Mouse (Mus musculus) common myeloid progenitor, adult 5-6 weeks (primary cell): Measurements from ENCODE around the gene Tead2. TPM values are rescaled to one million over a fixed set of nuclear protein-coding genes. Genes with fewer than 3 reads are reported as not detected.

ENCODE experiments used
- ATAC-seq: replicated peaks from 2 replicates; pipeline ENCODE4 v1.8.0; 2016; ENCODE audit warnings: low read depth, mild to moderate bottlenecking, moderate TSS enrichment, inconsistent platforms; ENCODE audit not compliant: poor library complexity, severe bottlenecking
- total RNA-seq: library from RNA; stranded (forward); fragments of 200-1000, 187-1606 nt; gene quantifications from 2 replicates; pipeline ENCODE4 v1.2.3, GENCODE M21; 2017

The Tead2 gene
- total RNA-seq, 1 experiment from 2014 or later = 0.55 TPM

DNA sequence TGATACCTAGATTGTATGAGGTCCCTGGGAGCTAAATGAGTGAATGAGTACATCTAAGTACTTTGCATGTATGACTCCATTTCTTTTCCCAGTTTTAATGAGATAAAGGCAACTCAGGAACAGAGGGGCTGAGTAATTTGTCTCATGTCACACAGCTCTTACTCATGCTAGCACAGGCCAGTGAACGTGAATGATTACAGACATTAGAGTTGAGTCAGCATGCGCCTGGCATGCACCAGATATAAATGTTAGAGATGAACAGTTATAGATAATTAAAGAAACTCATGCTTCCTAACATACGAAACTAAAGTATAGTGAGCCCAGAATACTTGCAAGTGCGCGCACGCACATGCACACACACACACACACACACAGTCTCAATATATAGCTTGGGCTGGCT lies 25.4 kb upstream of the Tead2 start:
- ATAC-seq = no peak

DNA sequence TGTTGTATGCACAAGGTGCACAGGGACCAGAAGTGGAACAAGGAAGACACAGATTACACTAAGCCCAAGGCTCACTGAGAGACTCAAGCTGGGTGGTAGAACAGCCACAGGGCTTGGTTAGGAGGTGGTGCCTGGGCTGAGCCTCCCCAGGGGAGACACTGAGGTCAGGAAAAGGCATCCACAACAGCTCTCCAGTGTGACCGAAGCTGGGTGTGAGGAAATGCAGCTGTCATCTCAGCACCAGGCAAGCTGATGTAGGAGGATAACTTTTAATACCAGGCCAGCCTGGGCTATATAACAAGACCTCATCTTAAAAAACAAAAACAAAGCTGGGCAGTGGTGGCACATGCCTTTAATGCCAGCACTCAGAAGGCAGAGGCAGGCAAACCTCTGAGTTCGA lies 24.4 kb upstream of the Tead2 start:
- ATAC-seq = no peak

DNA sequence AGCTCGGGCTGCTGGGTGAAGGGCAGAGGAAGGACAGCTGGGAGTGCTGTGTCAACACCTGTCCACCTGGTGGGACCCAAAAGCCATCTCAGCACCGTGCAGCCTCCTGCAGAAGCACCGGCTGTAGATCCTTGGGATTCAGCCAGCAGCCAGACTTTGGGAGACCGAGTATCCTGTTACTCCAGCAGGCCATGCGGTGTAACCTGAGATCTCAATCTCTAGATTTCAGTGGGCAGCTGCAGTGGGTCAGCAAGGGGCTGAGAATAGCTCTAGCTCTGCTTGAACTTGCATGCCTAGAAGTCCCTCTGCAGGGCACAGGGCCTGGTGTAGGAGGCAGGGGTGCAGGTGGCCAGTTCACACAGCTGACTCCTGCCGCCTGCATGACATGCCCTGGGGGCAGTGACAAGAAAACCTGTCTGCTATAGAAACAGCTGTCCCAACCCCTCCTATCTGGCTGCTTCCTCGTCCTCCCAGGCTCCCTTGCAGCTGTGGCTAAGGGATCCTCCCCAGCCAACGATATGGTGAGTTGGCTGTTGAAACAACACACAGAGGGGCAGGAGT lies 23.7 kb upstream of the Tead2 start:
- no peak for ATAC-seq

DNA sequence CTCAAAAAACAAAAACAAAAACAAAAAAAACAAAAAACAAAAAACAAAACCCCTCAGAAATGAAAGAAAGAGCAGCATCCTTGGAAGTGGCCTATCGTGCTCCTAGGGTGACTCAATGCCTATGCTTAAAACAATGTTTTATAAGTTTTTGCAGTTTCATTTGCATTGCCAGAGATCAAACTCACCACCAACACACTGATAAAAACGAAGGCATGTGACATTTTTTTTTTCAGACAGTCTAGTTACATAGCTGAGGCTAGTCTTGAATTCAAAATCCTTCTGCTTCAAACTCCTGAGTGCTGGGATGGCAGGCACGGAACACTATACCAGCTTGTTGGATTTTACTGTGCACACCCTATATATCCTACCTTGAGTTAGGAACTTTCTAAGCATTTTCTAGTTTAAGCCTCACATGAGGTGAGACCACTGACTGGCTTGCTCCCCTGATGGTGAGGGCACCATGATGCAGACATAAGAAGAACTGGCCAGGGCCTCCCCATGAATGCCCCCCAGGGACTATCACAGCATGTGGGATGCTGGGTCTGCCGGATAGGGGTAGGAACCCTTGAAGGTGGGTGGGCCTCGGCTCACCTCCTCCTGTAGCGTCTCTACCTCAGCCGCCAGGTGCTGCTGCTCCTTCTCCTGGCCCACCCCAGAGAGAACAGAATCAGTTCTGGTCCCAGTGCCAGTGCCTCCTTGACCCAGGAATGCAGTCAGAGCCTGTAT lies 22.8 kb upstream of the Tead2 start:
- ATAC-seq = no peak

DNA sequence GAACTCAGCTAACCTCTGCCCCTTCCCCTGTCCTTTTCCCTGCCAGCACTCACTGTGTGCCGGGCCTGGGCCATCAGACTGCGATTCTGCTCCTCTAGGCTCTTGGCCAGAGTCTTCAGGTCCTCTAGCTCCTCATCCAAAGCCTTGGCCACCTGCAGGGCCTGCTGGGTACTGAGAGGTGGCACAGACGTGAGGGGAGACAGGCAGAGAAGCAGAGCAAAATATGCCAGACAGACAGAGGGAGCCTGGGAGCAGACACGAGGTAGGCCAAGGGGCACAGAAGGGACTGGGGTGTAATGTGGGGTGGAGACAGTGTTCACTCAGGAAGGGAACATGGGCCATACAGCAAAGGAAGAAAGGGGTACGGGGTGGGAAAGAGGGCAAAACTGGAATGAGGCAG lies 22.1 kb upstream of the Tead2 start:
- ATAC-seq = no peak

DNA sequence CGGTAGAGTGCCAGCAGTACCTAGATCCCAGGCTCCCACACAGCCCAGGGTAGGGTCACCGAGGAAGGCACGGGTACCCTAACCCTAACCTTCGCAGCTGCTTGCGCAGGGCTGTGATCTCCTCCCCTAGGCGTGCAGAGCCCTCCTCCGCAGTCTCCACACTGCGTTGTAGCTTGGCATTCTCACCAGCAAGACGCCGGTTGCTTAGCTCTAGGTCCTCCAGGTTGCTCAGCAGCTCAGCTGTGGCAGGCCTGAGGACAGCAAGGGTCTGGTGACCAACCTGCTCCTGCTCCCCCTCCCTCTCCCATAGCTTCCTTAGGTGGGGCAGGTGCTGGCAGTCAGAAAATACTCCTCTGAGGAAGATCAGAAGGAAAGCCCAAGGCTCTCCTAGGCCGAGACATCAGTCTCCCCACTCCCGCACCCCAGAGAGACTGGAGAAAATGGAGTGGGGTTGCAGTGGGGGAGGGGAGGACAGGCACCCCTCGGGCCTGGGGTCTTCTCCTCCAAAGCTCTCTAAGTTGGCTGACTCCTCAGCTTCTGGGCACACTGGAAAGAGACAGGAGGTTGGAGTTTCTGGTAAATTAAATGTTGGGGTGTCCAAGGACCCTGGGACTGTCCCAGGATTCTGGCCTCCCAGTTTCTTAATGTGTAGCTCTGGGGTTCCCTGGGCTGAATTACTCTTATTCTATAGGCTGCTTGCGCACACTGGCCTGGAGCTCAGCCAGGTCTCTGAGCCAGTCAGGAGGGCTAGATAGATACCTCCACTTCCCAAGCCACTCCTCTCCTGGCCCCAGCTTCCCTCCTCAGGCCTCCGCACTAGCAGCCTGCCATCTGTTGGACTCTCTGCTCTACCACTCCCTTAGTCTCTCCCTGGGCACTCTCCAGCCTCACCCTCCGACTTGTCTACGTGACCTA lies 21.4 kb upstream of the Tead2 start:
- ATAC-seq = no peak

DNA sequence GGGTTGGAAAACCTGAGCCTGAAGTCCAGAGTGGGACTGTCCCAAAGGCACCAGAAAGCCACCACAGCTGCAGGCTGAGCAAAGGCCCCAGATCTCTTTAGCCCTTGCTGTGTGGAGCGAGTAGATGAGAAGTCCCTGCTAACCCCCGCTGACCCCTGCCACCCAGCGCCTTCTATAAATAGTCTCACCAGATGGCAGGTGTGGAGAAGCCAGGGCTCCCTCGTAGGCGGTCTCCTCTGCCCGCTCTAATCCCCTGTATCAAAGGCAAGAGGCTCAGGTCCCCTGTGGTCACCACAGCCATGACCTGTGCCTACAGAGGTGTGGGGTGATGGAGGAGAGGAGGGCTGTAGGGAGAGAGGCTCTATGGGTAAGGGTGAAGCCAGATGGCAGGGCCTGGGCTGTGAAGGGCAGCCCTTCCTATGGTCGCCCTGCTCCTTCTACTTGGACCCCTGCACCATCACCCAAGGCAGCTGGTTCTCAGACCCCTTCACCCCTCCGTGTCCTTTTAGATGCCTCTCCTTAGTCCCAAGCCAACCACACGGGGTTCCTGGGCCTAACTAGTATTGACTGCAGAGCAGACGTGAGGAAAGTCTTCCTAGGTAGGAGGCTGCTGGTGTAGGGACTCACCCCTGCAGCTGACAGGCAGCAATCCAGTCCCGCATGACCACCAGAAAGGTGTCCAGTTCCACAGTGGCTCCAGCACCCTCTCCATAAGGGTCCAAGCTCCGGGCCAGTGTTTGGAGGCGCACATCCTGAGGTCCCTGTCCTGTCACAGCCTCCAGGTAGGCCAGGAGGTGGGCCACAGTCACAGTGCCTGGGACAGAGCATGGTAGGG lies 20.0 kb upstream of the Tead2 start:
- no peak for ATAC-seq

DNA sequence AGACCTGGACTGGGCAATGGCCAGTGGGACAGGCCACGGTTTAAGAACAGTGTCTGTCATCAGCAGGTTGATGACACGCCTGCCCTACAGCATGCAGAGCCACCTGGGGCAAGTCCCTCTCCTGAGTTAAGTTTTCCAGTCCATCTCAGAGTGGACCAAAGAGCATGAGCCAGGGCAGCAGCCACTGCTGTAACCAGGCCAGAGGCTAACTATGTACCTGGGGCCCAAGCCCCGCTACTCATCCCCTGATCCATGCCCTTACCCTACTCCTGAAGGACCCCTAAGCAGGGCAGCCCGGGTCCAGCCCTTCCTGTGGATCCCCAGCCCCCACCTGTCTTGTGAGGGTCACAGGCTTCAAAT lies 19.4 kb upstream of the Tead2 start:
- no peak for ATAC-seq

DNA sequence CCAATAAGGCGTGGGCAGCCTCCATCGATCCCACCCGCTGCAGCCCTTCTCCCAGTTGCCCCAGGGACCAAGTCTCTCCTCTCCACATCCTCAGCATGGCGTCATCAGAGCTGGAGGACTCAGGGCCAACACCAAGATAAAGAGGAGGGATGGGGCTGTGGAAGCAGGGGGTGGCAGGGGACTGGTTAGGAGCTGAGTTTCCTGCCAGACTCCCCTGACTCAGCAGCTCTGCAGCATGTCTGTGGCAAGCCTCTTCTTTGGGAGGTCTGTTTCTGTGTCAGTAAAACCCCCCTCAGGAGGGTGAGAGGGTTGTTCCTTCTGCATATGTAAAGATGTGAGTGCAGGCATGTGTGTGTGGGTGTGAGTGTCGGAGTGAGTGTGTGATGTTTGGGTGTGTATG lies 18.6 kb upstream of the Tead2 start:
- peak; percentile 46 for ATAC-seq

DNA sequence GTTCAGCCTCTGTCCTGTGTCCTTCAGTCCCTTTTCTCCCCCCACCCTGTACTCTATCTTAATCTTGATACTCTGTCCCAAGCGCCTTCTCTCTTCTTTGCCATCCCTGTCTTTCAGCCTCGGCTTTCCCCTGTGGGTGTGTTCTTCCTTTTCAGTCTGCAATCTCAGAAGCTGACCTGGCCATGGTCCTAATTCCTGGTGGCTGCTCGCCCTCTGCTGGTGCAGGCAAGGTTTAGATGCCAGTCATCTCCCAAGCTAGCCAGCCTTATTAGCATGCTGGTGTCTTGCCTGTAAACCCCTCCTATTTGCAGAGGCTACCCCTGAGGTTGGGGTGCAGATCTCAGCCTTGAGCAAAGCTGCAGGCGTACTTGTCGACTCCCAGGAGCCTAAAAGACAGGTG lies 17.1 kb upstream of the Tead2 start:
- ATAC-seq = peak; percentile 80

DNA sequence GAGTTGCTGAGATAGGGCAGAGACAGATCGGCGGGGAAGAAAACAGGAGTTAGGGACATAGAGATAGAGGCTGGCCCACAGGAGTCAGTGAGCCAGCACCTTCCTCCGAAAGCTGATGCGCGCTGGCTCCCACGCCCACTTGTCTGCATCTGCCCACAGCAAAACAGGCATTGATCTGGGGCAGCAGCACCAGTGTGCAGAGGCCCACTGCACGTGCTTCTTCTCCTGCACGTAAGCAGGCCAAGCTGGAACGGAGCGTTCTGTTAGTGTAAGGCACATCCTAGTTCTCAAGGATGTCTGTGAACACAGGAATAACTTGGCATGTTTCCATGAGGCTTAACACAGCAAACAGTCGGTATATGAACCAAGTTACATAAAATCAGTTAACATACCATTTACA lies 16.6 kb upstream of the Tead2 start:
- ATAC-seq = no peak

DNA sequence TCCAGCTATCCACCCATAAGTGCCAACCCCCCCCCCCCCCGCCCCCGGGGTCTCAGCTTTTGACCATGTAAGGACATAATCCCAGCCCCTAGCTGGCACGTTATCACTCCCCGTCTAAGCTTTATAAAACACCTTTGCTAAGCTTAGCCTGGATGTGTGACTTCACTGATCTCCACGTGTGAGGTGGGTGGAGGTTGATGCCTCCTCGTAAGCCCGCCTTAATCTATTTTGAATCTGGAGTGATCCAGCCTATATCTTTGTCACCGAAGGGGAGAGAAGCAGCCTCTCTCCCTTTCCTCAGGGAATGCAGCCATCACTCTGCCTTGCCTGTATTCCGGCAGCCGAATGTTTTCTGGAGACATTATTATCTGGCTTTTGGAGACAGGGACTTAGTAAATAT lies 12.9 kb upstream of the Tead2 start:
- ATAC-seq = no peak

DNA sequence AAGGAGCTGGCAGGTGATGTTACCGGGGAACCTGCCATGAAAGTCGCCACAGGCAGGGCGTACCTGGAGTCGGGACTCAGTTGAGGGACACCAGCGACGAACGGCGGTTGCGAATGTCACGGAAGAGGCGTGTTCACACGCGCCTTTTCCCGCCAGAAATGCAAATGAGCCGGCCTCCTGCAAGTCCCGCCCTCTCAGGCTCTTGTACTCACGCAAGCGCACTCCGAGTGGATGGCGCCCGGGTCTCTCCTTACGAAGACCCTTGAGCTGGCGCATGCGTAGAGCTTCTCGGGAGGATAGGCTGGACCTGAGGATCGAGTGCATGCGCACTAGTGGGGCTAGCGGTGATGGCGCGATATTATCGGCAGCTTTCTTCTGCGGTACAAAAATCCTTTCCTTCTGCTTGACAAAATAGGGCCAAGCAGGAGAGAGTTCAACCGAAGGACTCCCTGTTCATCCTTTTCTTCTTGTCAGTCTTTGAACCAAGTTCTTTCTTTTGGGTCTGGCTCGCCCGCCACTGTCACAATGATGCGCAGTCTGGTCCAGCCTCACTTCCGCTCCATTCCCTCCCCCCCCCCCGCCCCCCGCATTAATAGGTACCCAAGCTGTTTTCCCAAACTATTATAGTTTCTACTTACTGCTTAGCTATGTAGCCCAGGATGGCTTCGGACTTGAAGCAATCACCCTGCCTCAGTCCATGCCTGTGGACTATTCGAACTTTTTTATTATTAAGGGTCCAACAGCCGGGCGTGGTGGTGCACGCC lies 11.0 kb upstream of the Tead2 start, which contains the start of gene Ccdc155:
TSS of gene Ccdc155 (minus strand) at position 513 of the 764 bp plus-strand sequence.
- ATAC-seq = peak; percentile 94

DNA sequence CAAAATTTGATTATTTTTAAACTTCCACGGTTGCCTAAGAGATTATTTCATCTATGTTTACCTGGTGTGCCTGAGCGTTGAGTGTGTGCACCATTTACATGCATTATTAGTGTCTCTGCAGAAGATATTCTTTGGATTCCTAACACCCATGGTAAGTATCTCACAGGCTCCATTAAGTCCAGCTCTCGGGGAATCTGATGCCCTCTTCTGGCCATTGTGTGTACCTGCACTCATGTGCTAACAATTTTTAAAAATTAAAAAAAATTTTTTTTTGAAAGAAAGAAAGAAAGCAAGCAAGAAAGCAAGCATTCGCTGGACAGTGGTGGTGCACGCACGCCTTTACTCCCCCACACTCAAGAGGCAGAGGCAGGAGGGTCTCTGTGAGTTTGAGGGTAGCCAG lies 7.3 kb upstream of the Tead2 start:
- ATAC-seq = no peak

DNA sequence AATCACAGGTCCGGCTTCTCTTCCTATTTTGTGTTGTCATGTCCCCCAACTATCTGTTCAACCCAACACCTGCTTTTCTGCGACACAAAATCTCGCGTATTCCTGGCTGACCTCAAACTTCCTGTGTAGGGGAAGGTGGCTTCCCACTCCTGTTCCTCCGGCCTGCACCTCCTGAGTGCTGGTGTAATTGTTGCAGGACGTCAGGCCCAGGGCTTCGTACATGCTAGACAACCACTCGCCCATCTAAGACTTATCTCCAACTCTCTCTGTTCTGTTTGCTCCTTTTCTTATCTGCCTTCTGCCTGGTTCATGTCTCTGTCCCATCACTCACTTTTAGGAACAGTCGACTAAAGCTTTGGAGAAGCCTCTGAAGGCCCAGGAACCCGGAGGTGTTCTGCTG lies 4.5 kb upstream of the Tead2 start:
- no peak for ATAC-seq

DNA sequence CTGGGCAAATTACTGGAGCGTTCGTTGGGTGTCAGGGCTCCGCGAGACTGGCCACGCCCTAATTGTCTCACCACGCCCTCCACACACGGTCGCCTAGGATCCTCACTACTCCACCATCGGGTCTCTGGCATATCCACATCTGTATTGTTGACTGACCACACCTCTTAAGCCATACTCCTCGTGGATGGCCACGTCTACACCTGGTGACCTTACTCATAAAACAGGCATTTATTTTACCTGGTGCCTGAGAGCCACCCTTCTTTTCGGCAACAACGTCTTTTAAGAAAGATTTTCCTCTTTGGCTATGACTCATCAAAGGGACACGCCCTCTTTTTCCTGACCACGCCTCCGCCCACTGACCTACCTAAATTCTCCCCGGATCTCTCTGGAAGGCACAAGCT lies 3.7 kb upstream of the Tead2 start, which contains the start of gene Dkkl1:
TSS of gene Dkkl1 (minus strand) at position 297 of the 401 bp plus-strand sequence.
- peak; percentile 82 for ATAC-seq

DNA sequence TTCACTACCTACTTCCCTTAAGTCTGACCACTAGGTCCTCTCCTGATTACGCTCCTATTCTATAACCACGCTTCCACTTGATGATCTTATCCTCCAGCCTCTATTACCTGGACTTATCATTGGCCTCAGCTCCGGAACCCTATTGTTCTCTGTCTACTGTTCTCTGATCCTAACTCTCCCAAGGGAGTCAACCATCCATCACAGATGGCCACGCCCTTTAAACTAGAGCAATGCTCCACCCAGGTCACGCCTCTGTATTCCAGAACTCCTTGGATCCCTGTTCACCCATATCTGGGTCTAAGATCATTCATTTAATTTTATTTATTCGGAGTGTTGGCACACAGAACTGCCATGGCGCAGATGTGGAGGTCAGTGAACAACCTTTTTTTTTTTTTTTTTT lies 3.2 kb upstream of the Tead2 start:
- 0 out of 2 replicates have a peak, but pooled peaks have one; percentile 20 for ATAC-seq

DNA sequence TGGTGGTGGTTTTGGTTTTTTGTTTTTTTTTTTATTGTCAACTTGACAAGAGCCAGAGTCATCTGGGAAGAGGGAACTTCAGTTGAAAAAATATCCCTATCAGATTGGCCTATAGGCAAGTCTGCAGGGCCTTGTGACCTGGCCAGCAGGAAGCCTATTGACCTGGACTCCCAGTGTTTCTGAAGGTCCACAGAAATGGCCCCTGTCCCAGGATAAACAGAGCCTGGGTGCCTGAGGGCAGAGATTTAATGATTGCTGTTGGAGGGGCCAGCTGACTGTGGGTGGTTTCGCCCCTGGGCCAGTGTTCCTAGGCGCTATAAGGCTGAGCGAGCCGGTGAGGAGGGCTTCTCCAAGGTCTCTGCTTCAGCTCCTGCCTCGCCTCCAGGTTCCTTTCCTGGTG lies 1.8 kb upstream of the Tead2 start:
- ATAC-seq = no peak

DNA sequence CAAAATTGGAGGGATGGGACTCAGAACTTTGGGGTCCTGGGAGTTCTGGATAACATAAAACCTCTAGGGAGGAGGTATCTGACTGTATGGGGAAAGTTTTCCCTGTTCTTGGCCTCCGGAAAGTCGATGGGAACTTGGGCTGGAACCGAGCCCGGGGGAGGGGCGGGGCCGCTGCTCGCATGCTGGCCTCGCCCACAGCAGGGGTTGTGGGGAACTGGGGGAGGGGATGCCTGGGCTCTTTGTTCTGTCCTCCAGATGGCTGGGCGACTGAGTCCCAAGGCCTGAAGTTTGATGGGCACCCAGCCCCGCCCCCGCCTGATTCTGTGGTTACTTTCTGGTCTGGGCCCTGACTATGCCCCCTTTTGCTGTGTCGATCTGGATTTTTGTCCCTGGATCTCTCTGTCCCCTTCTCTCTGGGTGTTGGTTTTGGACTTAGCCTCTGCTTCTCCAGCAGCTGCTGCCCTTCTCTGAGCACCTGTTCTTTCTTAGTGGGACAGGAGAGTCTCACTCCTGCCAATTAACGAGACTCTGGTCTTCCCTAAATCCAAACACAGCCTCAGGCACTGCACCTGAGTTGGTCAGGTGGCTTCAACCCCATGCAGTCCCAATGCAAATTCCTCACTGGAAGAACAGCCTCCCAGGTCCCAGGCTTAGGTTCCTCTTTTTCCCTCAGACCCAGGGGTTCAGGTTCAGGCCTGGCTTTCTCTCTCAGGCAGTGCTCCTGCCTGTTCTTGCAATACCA lies 1.1 kb downstream of the Tead2 start:
- ATAC-seq = peak; percentile 39; the same call in 1 of the 2 replicates
